In genomic region chr9:38718927-38719441, GRCm38 (mm10) we compare ENCODE assay signal across 8 mouse cellular contexts. TPM values are rescaled to one million over a fixed set of nuclear protein-coding genes. Genes with fewer than 3 reads are reported as not detected.
DNase-seq lines count a peak whose midpoint lies in the region; ATAC-seq and TF ChIP-seq lines count a peak whose summit lies in the region.

No protein-coding gene starts in this region.

- TF ChIP-seq POLR2A in CH12.LX (IDR thresholded peaks at IDR 0.05; ENCODE audit: low read depth, low read length): no peak

- TF ChIP-seq RAD21 in CH12.LX (IDR thresholded peaks at IDR 0.05; ENCODE audit: low read depth, low read length): no peak

- H3K27ac ChIP-seq in CH12.LX (ENCODE audit: insufficient read depth, low read depth): no peak overlapping the region
- no peak overlapping the region for H3K27ac ChIP-seq in hindbrain, embryonic 12.5 days
- peak overlapping the region; percentile 70 for H3K27ac ChIP-seq in liver, embryonic 12.5 days
- no peak overlapping the region for H3K27ac ChIP-seq in neural tube, embryonic 12.5 days

- H3K4me3 ChIP-seq in CH12.LX (replicated peaks in 1 of 3; ENCODE audit: low read depth in 2 of 3, low read length in 2 of 3, poor library complexity in 1 of 3): peak overlapping the region; percentile 61 to 77 (median 65)
- peak overlapping the region; percentile 35 for H3K4me3 ChIP-seq in hindbrain, embryonic 12.5 days
- H3K4me3 ChIP-seq in liver, embryonic 12.5 days: peak overlapping the region; percentile 66
- peak overlapping the region; percentile 36 for H3K4me3 ChIP-seq in neural tube, embryonic 12.5 days

- H3K36me3 ChIP-seq in CH12.LX (replicated peaks in 1 of 2; ENCODE audit: control insufficient read depth in 1 of 2, insufficient read depth in 1 of 2, low read length in 1 of 2): peaks cover 0 to 25% of the 10 kb centered on the region in 2 experiments
- H3K36me3 ChIP-seq in hindbrain, embryonic 12.5 days: no peaks in the 10 kb centered on the region
- peaks cover 10% of the 10 kb centered on the region for H3K36me3 ChIP-seq in liver, embryonic 12.5 days
- H3K36me3 ChIP-seq in neural tube, embryonic 12.5 days: no peaks in the 10 kb centered on the region

- WGBS in hindbrain, embryonic 12.5 days: 9% methylated on average over 3 of the region's 3 CpGs
- WGBS in liver, embryonic 12.5 days (ENCODE audit: insufficient replicate concordance): 5% methylated on average over 3 of the region's 3 CpGs
- WGBS in neural tube, embryonic 12.5 days: 2% methylated on average over 3 of the region's 3 CpGs

- H3K4me1 ChIP-seq in CH12.LX (ENCODE audit: control insufficient read depth in 1 of 2, insufficient read depth in 2 of 2): peaks cover 0 to 13% of the 10 kb centered on the region in 2 experiments; a peak in 2 of 4 replicates
- H3K4me1 ChIP-seq in hindbrain, embryonic 12.5 days: peaks cover 7% of the 10 kb centered on the region
- H3K4me1 ChIP-seq in liver, embryonic 12.5 days: peaks cover 11% of the 10 kb centered on the region
- peaks cover 7% of the 10 kb centered on the region; the same call in 1 of the 2 replicates for H3K4me1 ChIP-seq in neural tube, embryonic 12.5 days

- 0 out of 2 replicates have a peak, but pooled peaks have one; percentile 16 for TF ChIP-seq EP300 in CH12.LX (IDR thresholded peaks at IDR 0.05; ENCODE audit: low read length)

- H3K9ac ChIP-seq in CH12.LX (ENCODE audit: insufficient read depth, low read depth): peak overlapping the region; percentile 84
- H3K9ac ChIP-seq in hindbrain, embryonic 12.5 days: peak overlapping the region; percentile 50
- peak overlapping the region; percentile 66 for H3K9ac ChIP-seq in liver, embryonic 12.5 days
- H3K9ac ChIP-seq in neural tube, embryonic 12.5 days: 0 out of 2 replicates have a peak overlapping the region, but pooled peaks have one; percentile 2

- ATAC-seq in erythroid progenitor cell, adult 5-6 weeks (replicated peaks; ENCODE audit: low FRiP score, poor library complexity, severe bottlenecking): peak; percentile 87
- no peak for ATAC-seq in hindbrain, embryonic 12.5 days (ENCODE audit: low FRiP score)
- peak; percentile 93 for ATAC-seq in liver, embryonic 12.5 days
- peak; percentile 62; the same call in 1 of the 2 replicates for ATAC-seq in neural tube, embryonic 12.5 days (ENCODE audit: low FRiP score, low read depth)

- no peaks in the 10 kb centered on the region for H3K9me3 ChIP-seq in CH12.LX (replicated peaks; ENCODE audit: low read length)
- no peaks in the 10 kb centered on the region for H3K9me3 ChIP-seq in hindbrain, embryonic 12.5 days (replicated peaks)
- H3K9me3 ChIP-seq in liver, embryonic 12.5 days (replicated peaks): no peaks in the 10 kb centered on the region
- no peaks in the 10 kb centered on the region for H3K9me3 ChIP-seq in neural tube, embryonic 12.5 days

- peak overlapping the region; percentile 94 for H3K4me2 ChIP-seq in CH12.LX (ENCODE audit: insufficient read depth, low read depth, poor library complexity, severe bottlenecking)
- H3K4me2 ChIP-seq in hindbrain, embryonic 12.5 days (replicated peaks): peak overlapping the region; percentile 47
- H3K4me2 ChIP-seq in liver, embryonic 12.5 days: peak overlapping the region; percentile 76
- H3K4me2 ChIP-seq in neural tube, embryonic 12.5 days (replicated peaks): peak overlapping the region; percentile 59

- no peaks in the 10 kb centered on the region for H3K79me2 ChIP-seq in CH12.LX (replicated peaks; ENCODE audit: control insufficient read depth, extremely low read depth, insufficient read depth, poor library complexity, severe bottlenecking)

- TF ChIP-seq CTCF in CH12.LX (conservative IDR thresholded peaks at IDR 0.05 in 1 of 2, IDR thresholded peaks at IDR 0.05 in 1 of 2; ENCODE audit: low read depth in 2 of 2, low read length in 2 of 2): no peak

- H3K27me3 ChIP-seq in CH12.LX (replicated peaks): no peaks in the 10 kb centered on the region
- no peaks in the 10 kb centered on the region for H3K27me3 ChIP-seq in hindbrain, embryonic 12.5 days
- no peaks in the 10 kb centered on the region for H3K27me3 ChIP-seq in liver, embryonic 12.5 days (replicated peaks)
- H3K27me3 ChIP-seq in neural tube, embryonic 12.5 days (replicated peaks): no peaks in the 10 kb centered on the region

- DNase-seq in CH12.LX (ENCODE audit: extremely low read depth) (peak; percentile 18), R1 (ENCODE audit: low read depth, low spot score) (peak; percentile 54)
- no peak for DNase-seq in gastrocnemius, postnatal 10 days
- DNase-seq in layer of hippocampus, adult 9-11 months: no peak

- dilution Hi-C loops in CH12.LX (cut with MboI; ENCODE audit: extremely low pct_ligation_motif_present, extremely low pct_unique_long_range_greater_than_20kb, low sequenced_read_pairs): no loop called here

- in situ Hi-C loops in CH12.LX (cut with MboI; ENCODE audit: low pct_ligation_motif_present, low pct_unique_long_range_greater_than_20kb, low sequenced_read_pairs): no loop called here

TF ChIP-seq in CH12.LX, 34 proteins besides CTCF, POLR2A, EP300 and RAD21 (continues in another document):
- no peak for TF ChIP-seq PAX5 (IDR thresholded peaks at IDR 0.05; ENCODE audit: low read length)
- TF ChIP-seq E2F4 (IDR thresholded peaks at IDR 0.05; ENCODE audit: insufficient replicate concordance, low read depth, low read length): no peak
- TF ChIP-seq ZNF384 (IDR thresholded peaks at IDR 0.05; ENCODE audit: low read depth, low read length): no peak
- no peak for TF ChIP-seq USF2 (conservative IDR thresholded peaks at IDR 0.05; ENCODE audit: low read depth, low read length)
- TF ChIP-seq RCOR1 (conservative IDR thresholded peaks at IDR 0.05; ENCODE audit: low read depth, low read length): no peak
- no peak for TF ChIP-seq JUND (conservative IDR thresholded peaks at IDR 0.05; ENCODE audit: low read depth, low read length)
- TF ChIP-seq MAX (IDR thresholded peaks at IDR 0.05; ENCODE audit: low read length): no peak
- TF ChIP-seq HCFC1 (IDR thresholded peaks at IDR 0.05; ENCODE audit: low read depth, low read length): no peak

RNA-seq across cellular contexts. Expression of gene Vwa5a, which starts 0.9 kb away (rescaled TPM):
- 6.3 and 6.7 TPM in 2 replicates for total RNA-seq in CH12.LX (2012; rRNA removed)
- total RNA-seq in CH12.LX (2014; rRNA removed): 18.4 and 20.0 TPM in 2 replicates
- polyA plus RNA-seq in CH12.LX (2012; ENCODE audit: insufficient read length, low read depth): 14.2 and 15.3 TPM in 2 replicates
- total RNA-seq in erythroid progenitor cell, adult 5-6 weeks (2015; ENCODE audit: low replicate concordance): 5.4 and 8.8 TPM in 2 replicates
- 3.9 and 5.1 TPM in 2 replicates for total RNA-seq in erythroid progenitor cell, adult 5-6 weeks (2017; ENCODE audit: low replicate concordance)
- 11.6 and 14.3 TPM in 2 replicates for polyA plus RNA-seq in hindbrain, embryonic 12.5 days (2016; fragmentation: Nextera tagmentation; extraction: Ambion mirVana)
- 9.0 and 9.2 TPM in 2 replicates for polyA plus RNA-seq in liver, embryonic 12.5 days (2016; fragmentation: Nextera tagmentation; extraction: Ambion mirVana)
- 8.5 and 9.7 TPM in 2 replicates for polyA plus RNA-seq in neural tube, embryonic 12.5 days (2016; fragmentation: Nextera tagmentation; extraction: Ambion mirVana)
- total RNA-seq in gastrocnemius, postnatal 10 days (2021): 10 to 100 TPM; 22.5 to 29.6 TPM

RNA-seq across cellular contexts. Expression of gene Olfr919, which starts 15.5 kb away (rescaled TPM):
- not detected in 2 replicates for total RNA-seq in CH12.LX (2012; rRNA removed)
- total RNA-seq in CH12.LX (2014; rRNA removed): not detected in 2 replicates
- not detected in 2 replicates for polyA plus RNA-seq in CH12.LX (2012; ENCODE audit: insufficient read length, low read depth)
- total RNA-seq in erythroid progenitor cell, adult 5-6 weeks (2015; ENCODE audit: low replicate concordance): not detected in 2 replicates
- total RNA-seq in erythroid progenitor cell, adult 5-6 weeks (2017; ENCODE audit: low replicate concordance): not detected in 2 replicates
- polyA plus RNA-seq in hindbrain, embryonic 12.5 days (2016; fragmentation: Nextera tagmentation; extraction: Ambion mirVana): not detected in 2 replicates
- polyA plus RNA-seq in liver, embryonic 12.5 days (2016; fragmentation: Nextera tagmentation; extraction: Ambion mirVana): not detected in 2 replicates
- not detected in 2 replicates for polyA plus RNA-seq in neural tube, embryonic 12.5 days (2016; fragmentation: Nextera tagmentation; extraction: Ambion mirVana)
- not detected for total RNA-seq in gastrocnemius, postnatal 10 days (2021)

RNA-seq across cellular contexts. Expression of gene Olfr920, which starts 33.1 kb away (rescaled TPM):
- not detected in 2 replicates for total RNA-seq in CH12.LX (2012; rRNA removed)
- 0.09 and 0.12 TPM in 2 replicates for total RNA-seq in CH12.LX (2014; rRNA removed)
- 0.14 and 0.22 TPM in 2 replicates for polyA plus RNA-seq in CH12.LX (2012; ENCODE audit: insufficient read length, low read depth)
- total RNA-seq in erythroid progenitor cell, adult 5-6 weeks (2015; ENCODE audit: low replicate concordance): not detected in 2 replicates
- total RNA-seq in erythroid progenitor cell, adult 5-6 weeks (2017; ENCODE audit: low replicate concordance): 0.26 TPM in 1 of 2 replicates, not detected in the other
- not detected in 2 replicates for polyA plus RNA-seq in hindbrain, embryonic 12.5 days (2016; fragmentation: Nextera tagmentation; extraction: Ambion mirVana)
- polyA plus RNA-seq in liver, embryonic 12.5 days (2016; fragmentation: Nextera tagmentation; extraction: Ambion mirVana): not detected in 2 replicates
- polyA plus RNA-seq in neural tube, embryonic 12.5 days (2016; fragmentation: Nextera tagmentation; extraction: Ambion mirVana): not detected in 2 replicates
- under 1 TPM; 0.07 to 0.12 TPM for total RNA-seq in gastrocnemius, postnatal 10 days (2021)

RNA-seq across cellular contexts. Expression of gene Olfr918, which starts 44.6 kb away (rescaled TPM):
- total RNA-seq in CH12.LX (2012; rRNA removed) (not detected in 2 replicates), CH12.LX (2014; rRNA removed) (not detected in 2 replicates)
- not detected in 2 replicates for polyA plus RNA-seq in CH12.LX (2012; ENCODE audit: insufficient read length, low read depth)
- not detected in 2 replicates for total RNA-seq in erythroid progenitor cell, adult 5-6 weeks (2015; ENCODE audit: low replicate concordance)
- not detected in 2 replicates for total RNA-seq in erythroid progenitor cell, adult 5-6 weeks (2017; ENCODE audit: low replicate concordance)
- polyA plus RNA-seq in hindbrain, embryonic 12.5 days (2016; fragmentation: Nextera tagmentation; extraction: Ambion mirVana): not detected in 2 replicates
- not detected in 2 replicates for polyA plus RNA-seq in liver, embryonic 12.5 days (2016; fragmentation: Nextera tagmentation; extraction: Ambion mirVana)
- polyA plus RNA-seq in neural tube, embryonic 12.5 days (2016; fragmentation: Nextera tagmentation; extraction: Ambion mirVana): not detected in 2 replicates
- not detected for total RNA-seq in gastrocnemius, postnatal 10 days (2021)

RNA-seq across cellular contexts. Expression of gene Olfr917, which starts 53.3 kb away (rescaled TPM):
- not detected in 2 replicates for total RNA-seq in CH12.LX (2012; rRNA removed)
- total RNA-seq in CH12.LX (2014; rRNA removed): not detected in 2 replicates
- polyA plus RNA-seq in CH12.LX (2012; ENCODE audit: insufficient read length, low read depth): not detected in 2 replicates
- total RNA-seq in erythroid progenitor cell, adult 5-6 weeks (2015; ENCODE audit: low replicate concordance): not detected in 2 replicates
- not detected in 2 replicates for total RNA-seq in erythroid progenitor cell, adult 5-6 weeks (2017; ENCODE audit: low replicate concordance)
- polyA plus RNA-seq in hindbrain, embryonic 12.5 days (2016; fragmentation: Nextera tagmentation; extraction: Ambion mirVana): not detected in 2 replicates
- not detected in 2 replicates for polyA plus RNA-seq in liver, embryonic 12.5 days (2016; fragmentation: Nextera tagmentation; extraction: Ambion mirVana)
- not detected in 2 replicates for polyA plus RNA-seq in neural tube, embryonic 12.5 days (2016; fragmentation: Nextera tagmentation; extraction: Ambion mirVana)
- not detected for total RNA-seq in gastrocnemius, postnatal 10 days (2021)

Comparison
In these comparisons a context has a peak if more than half of its experiments do, and no peak if none do; other contexts are left out.
1. DNase-seq: peak in CH12.LX (single experiment) and R1 (single experiment); none in gastrocnemius, postnatal 10 days (single experiment) and layer of hippocampus, adult 9-11 months (single experiment).
2. H3K9ac ChIP-seq: peak in every context shown above with its lines; median percentile 84 in CH12.LX; 66 in liver, embryonic 12.5 days; 50 in hindbrain, embryonic 12.5 days; 2 in neural tube, embryonic 12.5 days.
3. Peak in every context shown above with its lines, with median percentiles within 50 percentile points of each other: H3K4me2 ChIP-seq and H3K4me3 ChIP-seq.